Mouse (Mus musculus): ENCODE data around the gene Txlnb. TPM values are rescaled to one million over a fixed set of nuclear protein-coding genes. Genes with fewer than 3 reads are reported as not detected.
"Not testable (repeated sequence)": the region's sequence is repeated elsewhere in the genome, so short reads cannot be mapped to it uniquely, and the experiment has no call there.

The Txlnb gene
- total RNA-seq (2015) (0.02 and 0.30 TPM in 2 replicates), total RNA-seq (2017) (0.26 TPM in 1 of 2 replicates, not detected in the other)

- ATAC-seq (ENCODE audit: poor library complexity, severe bottlenecking), result peak; percentile 92
These were observed at the start of gene Txlnb for GRCm38 (mm10) chr10:17795767-17796631. Gene Txlnb (plus strand): TSS chr10:17796226.

- no peak for ATAC-seq (ENCODE audit: poor library complexity, severe bottlenecking)
These were observed 43.5 kb upstream of the Txlnb start for GRCm38 (mm10) chr10:17752478-17752877.

- no peak for ATAC-seq (ENCODE audit: poor library complexity, severe bottlenecking)
These were observed 36.3 kb upstream of the Txlnb start for GRCm38 (mm10) chr10:17759772-17760171.

- 0 out of 2 replicates have a peak, but pooled peaks have one; percentile 30 for ATAC-seq (ENCODE audit: poor library complexity, severe bottlenecking)
These were observed 35.0 kb upstream of the Txlnb start for GRCm38 (mm10) chr10:17760750-17761613.

- ATAC-seq (ENCODE audit: poor library complexity, severe bottlenecking), result no peak
These were observed 34.4 kb upstream of the Txlnb start for GRCm38 (mm10) chr10:17761652-17762051.

- ATAC-seq (ENCODE audit: poor library complexity, severe bottlenecking), result no peak
These were observed 33.1 kb upstream of the Txlnb start for GRCm38 (mm10) chr10:17762946-17763345.

GRCm38 (mm10) chr10:17769856-17770255 lies 26.2 kb upstream of the Txlnb start:
- no peak for ATAC-seq (ENCODE audit: poor library complexity, severe bottlenecking)

GRCm38 (mm10) chr10:17772364-17772763 lies 23.7 kb upstream of the Txlnb start:
- ATAC-seq (ENCODE audit: poor library complexity, severe bottlenecking), result peak; percentile 90

GRCm38 (mm10) chr10:17774366-17774765 lies 21.7 kb upstream of the Txlnb start:
- no peak for ATAC-seq (ENCODE audit: poor library complexity, severe bottlenecking)

GRCm38 (mm10) chr10:17775079-17775478 lies 20.9 kb upstream of the Txlnb start:
- ATAC-seq (ENCODE audit: poor library complexity, severe bottlenecking), result peak; percentile 72

- ATAC-seq (ENCODE audit: poor library complexity, severe bottlenecking), result not testable (repeated sequence)
These were observed 19.3 kb upstream of the Txlnb start for GRCm38 (mm10) chr10:17776684-17777083.

- ATAC-seq (ENCODE audit: poor library complexity, severe bottlenecking), result no peak
These were observed 9.3 kb upstream of the Txlnb start for GRCm38 (mm10) chr10:17786771-17787170.

GRCm38 (mm10) chr10:17787938-17788337 lies 8.1 kb upstream of the Txlnb start:
- ATAC-seq (ENCODE audit: poor library complexity, severe bottlenecking), result peak; percentile 58

GRCm38 (mm10) chr10:17788347-17788746 lies 7.7 kb upstream of the Txlnb start:
- ATAC-seq (ENCODE audit: poor library complexity, severe bottlenecking), result peak; percentile 94

GRCm38 (mm10) chr10:17793926-17794325 lies 2.1 kb upstream of the Txlnb start:
- ATAC-seq (ENCODE audit: poor library complexity, severe bottlenecking), result no peak

GRCm38 (mm10) chr10:17794443-17794842 lies 1.6 kb upstream of the Txlnb start:
- no peak for ATAC-seq (ENCODE audit: poor library complexity, severe bottlenecking)

- ATAC-seq (ENCODE audit: poor library complexity, severe bottlenecking), result no peak
These were observed 799 bp upstream of the Txlnb start for GRCm38 (mm10) chr10:17795227-17795626.

- no peak for ATAC-seq (ENCODE audit: poor library complexity, severe bottlenecking)
These were observed 1.0 kb downstream of the Txlnb start for GRCm38 (mm10) chr10:17796846-17797631.

GRCm38 (mm10) chr10:17797681-17798080 lies 1.7 kb downstream of the Txlnb start:
- no peak for ATAC-seq (ENCODE audit: poor library complexity, severe bottlenecking)

GRCm38 (mm10) chr10:17801788-17802187 lies 5.8 kb downstream of the Txlnb start:
- no peak for ATAC-seq (ENCODE audit: poor library complexity, severe bottlenecking)

GRCm38 (mm10) chr10:17808526-17808925 lies 12.5 kb downstream of the Txlnb start:
- ATAC-seq (ENCODE audit: poor library complexity, severe bottlenecking), result no peak
